Mouse (Mus musculus) cortical plate, adult 2 months (tissue): ENCODE measurements around the gene Slc4a11.

Experiments used
- CTCF ChIP-seq: fragments of 200-500 bp; IDR thresholded peaks from 2 replicates; pipeline ENCODE4 v1.5.1; 2011; ENCODE audit warnings: mild to moderate bottlenecking, control low read depth, low read length; ENCODE audit not compliant: insufficient read depth; ENCODE audit errors: extremely low read depth
- POLR2A ChIP-seq: fragments of 200-500 bp; IDR thresholded peaks from 2 replicates; pipeline ENCODE4 v1.6.1; 2011; ENCODE audit warnings: mild to moderate bottlenecking, low read length, control low read depth; ENCODE audit not compliant: insufficient read depth; ENCODE audit errors: extremely low read depth

DNA sequence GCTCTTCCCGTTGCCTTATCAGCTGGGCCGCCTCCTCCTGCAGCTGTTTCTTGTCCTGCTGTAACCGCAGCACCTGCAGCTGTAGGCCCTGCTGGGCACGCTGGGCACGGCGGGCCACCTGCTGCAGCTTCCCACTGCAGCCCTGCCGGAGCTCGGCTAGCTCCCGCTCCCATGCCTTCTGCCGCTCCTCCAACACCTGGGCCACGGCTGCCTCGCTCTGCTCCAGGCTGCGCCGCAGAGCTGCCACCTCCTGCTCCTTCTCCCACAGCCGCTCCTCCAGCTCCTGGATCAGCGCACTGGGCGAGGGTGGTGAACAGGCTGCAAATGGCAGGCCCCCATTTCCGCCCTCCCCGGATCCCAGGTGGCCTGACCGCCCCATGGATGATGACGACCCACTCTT lies 61.5 kb downstream of the Slc4a11 start:
- TF ChIP-seq CTCF (no peak), POLR2A (no peak)
